Mouse (Mus musculus): ENCODE data around the gene Ctr9.

Gene Ctr9

DNA sequence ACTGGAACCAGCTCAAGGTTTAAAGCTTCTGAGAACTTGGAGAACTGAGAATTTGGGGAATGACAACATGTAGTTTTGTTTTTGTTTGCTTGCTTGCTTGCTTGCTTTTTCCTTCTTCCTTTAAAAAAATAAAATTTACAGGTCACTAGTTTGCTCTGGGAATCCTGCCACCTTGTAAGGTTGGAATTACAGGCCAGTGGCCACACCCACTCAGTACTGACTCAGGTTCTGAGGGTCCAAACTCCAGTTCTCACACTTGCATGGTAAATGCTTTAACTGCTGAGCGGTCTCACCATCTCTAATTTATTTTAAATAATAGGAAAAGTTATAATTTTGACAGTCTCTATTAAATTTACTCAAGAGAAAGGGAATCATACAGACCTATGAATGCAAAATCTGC, 69.4 kb downstream of the Ctr9 start:
- DNase-seq (ENCODE audit: low spot score) = no peak

All from urinary bladder, postnatal 25 days (tissue).